Mouse (Mus musculus): Measurements from ENCODE around the gene Coa7. TPM values are rescaled to one million over a fixed set of nuclear protein-coding genes. Genes with fewer than 3 reads are reported as not detected.

Gene Coa7
- total and polyA plus RNA-seq, 2 experiments, result 11.7 to 19.3 TPM

DNA sequence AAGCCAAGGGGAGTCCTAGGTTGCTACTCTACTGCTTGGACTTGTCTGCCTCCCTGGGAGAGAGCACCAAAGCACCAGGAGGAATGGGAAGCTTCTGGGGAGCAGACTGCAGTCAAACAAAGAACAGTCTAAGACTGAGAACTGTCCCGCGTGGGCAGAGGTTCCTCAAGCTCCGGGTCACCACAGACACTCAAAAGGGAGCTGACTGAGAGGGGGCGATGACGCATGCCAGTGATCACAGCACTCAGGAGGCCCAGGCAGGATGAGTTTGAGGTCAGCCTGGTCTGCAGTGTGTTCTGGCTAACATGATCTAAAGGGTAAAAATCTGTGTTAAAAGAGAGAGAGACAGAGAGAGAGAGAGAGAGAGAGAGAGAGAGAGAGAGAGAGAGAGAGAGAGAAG is 13.9 kb upstream of the Coa7 start:
- no peak overlapping the region for H3K27ac ChIP-seq (replicated peaks; ENCODE audit: insufficient read depth, low read depth, low read length)
- no peak for TF ChIP-seq CTCF (IDR thresholded peaks at IDR 0.05; ENCODE audit: low read depth, low read length)
- WGBS, result 80% methylated on average over 5 of the region's 5 CpGs

DNA sequence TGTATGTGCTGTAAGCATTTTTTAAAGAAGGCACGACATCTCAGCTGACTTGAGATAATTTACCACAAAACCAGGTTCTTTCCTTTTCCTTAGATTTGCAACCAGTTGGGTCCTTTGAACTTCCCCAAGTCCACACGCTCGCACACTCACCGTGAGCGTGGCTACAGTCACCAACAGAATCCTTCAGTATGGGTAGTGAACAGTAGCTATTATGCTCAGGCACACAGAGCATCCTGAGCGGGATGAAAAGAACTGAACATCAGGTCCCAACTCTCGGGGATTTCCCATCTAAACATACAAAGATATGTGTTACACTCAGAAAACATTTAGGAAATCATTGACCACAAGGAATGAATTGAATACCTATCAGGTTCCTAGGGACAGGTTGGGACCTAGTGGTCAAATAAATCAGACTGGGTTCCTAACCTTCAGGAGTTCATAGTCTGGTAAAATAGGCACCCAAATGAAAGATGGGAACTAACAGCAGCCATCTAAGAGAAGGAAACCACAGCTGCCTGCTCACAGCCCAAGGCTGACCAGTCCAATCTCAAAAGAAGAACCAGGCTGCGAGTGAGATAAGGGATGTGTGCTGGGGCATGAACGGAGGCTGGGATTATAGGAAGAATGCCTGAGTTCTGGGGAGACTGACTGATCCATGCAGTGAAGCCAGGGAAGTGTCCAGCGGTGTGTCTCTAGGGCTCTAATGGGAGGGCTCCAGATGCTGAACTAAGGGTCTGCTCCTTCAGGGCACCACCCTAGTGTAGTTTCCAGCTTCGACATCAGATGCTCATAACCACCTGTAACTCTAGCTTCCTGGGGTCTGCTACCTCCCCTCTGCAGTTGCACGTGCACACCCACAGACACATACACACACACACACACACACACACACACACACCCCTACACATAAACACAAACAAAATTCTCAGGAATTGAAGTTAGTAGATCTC is 10.0 kb upstream of the Coa7 start:
- Histone ChIP-seq H3K27me3 (ENCODE audit: control insufficient read depth, insufficient read depth, low read length) (no peaks in the 10 kb centered on the region), H3K9ac (ENCODE audit: low read depth, low read length) (no peak overlapping the region), H3K4me1 (ENCODE audit: control insufficient read depth, insufficient read depth, low read length) (peaks cover 2% of the 10 kb centered on the region; the same call in 1 of the 2 replicates), H3K4me3 (ENCODE audit: insufficient read depth, low read depth, low read length) (no peak overlapping the region), H3K27ac (replicated peaks; ENCODE audit: insufficient read depth, low read depth, low read length) (no peak overlapping the region), H3K79me2 (ENCODE audit: control insufficient read depth, insufficient read depth, low read length) (no peaks in the 10 kb centered on the region), H3K36me3 (ENCODE audit: control insufficient read depth, insufficient read depth, low read length) (no peaks in the 10 kb centered on the region)
- TF ChIP-seq CTCF (IDR thresholded peaks at IDR 0.05; ENCODE audit: low read depth, low read length) (no peak), POLR2A (IDR thresholded peaks at IDR 0.05; ENCODE audit: extremely low read depth, insufficient read depth, low read length) (no peak)
- 65% methylated on average over 12 of the region's 12 CpGs for WGBS
- DNase-seq (ENCODE audit: extremely low read depth, low read depth, low spot score), result no peak

More for the DNA sequence above, 13.9 kb upstream of the Coa7 start:
- Histone ChIP-seq H3K27me3 (ENCODE audit: control insufficient read depth, insufficient read depth, low read length) (no peaks in the 10 kb centered on the region), H3K4me1 (ENCODE audit: control insufficient read depth, insufficient read depth, low read length) (no peaks in the 10 kb centered on the region; the same call in 1 of the 2 replicates), H3K9ac (ENCODE audit: low read depth, low read length) (no peak overlapping the region), H3K36me3 (ENCODE audit: control insufficient read depth, insufficient read depth, low read length) (no peaks in the 10 kb centered on the region), H3K4me3 (ENCODE audit: insufficient read depth, low read depth, low read length) (no peak overlapping the region), H3K79me2 (ENCODE audit: control insufficient read depth, insufficient read depth, low read length) (no peaks in the 10 kb centered on the region)
- no peak for DNase-seq (ENCODE audit: extremely low read depth, low read depth, low spot score)

DNA sequence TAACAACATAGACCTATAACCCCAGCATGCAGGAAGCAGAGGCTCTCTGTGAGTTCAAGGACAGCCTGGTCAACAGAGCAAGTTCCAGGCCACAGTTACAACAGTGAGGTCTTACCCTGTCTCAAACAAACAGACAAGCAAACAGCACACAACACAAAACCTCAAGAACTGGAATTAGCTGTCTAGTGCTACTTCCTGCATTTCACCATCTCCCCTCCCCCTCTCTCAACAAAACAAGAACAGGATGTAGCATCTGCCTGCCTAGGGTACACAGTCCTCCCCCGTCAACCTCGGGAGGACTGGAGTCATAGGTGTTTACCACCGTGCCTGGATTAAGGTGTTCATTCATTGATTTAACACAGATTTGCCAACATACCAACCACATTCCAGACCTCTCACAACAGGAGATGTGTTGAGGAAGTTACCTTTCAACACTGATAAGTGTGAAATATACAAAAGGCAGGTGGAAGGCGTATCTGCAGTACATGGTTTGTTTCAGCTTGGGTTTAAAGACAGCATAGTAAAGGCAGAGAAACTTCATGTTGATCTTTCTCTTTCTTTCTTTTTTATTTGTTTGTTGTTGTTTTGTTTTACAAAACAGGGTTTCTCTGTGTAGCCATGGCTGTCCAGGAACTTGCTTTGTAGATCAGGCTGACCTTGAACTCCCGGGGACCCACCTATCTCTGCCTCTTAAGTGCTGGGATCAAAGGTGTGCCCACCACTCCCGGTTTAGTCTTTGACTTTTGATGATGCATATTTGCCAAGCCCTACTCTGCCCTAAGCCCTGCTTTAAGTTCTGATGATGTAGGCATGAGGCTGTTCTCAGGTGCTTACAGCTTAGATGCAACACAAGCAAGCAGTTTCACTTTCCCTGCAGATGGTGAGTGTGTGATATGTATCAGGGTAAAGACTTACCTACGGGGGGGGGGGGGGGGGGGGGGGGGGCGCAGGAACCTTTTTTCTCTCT is 9.0 kb upstream of the Coa7 start:
- Histone ChIP-seq H3K79me2 (ENCODE audit: control insufficient read depth, insufficient read depth, low read length) (no peaks in the 10 kb centered on the region), H3K36me3 (ENCODE audit: control insufficient read depth, insufficient read depth, low read length) (no peaks in the 10 kb centered on the region), H3K4me3 (ENCODE audit: insufficient read depth, low read depth, low read length) (no peak overlapping the region), H3K4me1 (ENCODE audit: control insufficient read depth, insufficient read depth, low read length) (peaks cover 2% of the 10 kb centered on the region; the same call in 1 of the 2 replicates), H3K27me3 (ENCODE audit: control insufficient read depth, insufficient read depth, low read length) (no peaks in the 10 kb centered on the region), H3K9ac (ENCODE audit: low read depth, low read length) (no peak overlapping the region), H3K27ac (replicated peaks; ENCODE audit: insufficient read depth, low read depth, low read length) (no peak overlapping the region)
- WGBS, result 32% methylated on average over 8 of the region's 8 CpGs
- DNase-seq (ENCODE audit: extremely low read depth, low read depth, low spot score), result peak; percentile 59
- TF ChIP-seq CTCF (IDR thresholded peaks at IDR 0.05; ENCODE audit: low read depth, low read length) (no peak), POLR2A (IDR thresholded peaks at IDR 0.05; ENCODE audit: extremely low read depth, insufficient read depth, low read length) (no peak)

DNA sequence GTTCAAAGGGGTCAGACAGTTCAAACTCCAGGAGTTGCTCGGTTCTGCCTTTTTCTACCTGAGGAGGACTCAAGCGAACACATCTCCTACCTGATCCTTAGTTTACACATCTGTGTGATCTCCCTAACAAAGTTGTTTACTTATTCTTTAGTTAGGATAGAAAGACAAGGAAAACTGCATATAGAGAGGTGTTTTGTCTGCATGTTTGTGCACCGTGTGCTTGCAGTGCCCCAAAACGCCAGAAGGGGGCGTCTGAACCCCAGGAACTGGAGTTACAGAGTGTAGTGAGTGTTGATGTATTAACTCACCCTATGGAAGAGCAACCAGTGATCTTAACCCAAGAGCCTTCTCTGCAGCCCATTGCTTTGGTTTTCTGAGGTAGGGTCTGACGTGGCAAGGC is 8.2 kb upstream of the Coa7 start:
- no peak overlapping the region for H3K27ac ChIP-seq (replicated peaks; ENCODE audit: insufficient read depth, low read depth, low read length)
- no peak for DNase-seq (ENCODE audit: extremely low read depth, low read depth, low spot score)
- TF ChIP-seq CTCF (IDR thresholded peaks at IDR 0.05; ENCODE audit: low read depth, low read length), result peak; percentile 37; the same call in 1 of the 2 replicates
- no peak for TF ChIP-seq POLR2A (IDR thresholded peaks at IDR 0.05; ENCODE audit: extremely low read depth, insufficient read depth, low read length)
- no peak overlapping the region for H3K9ac ChIP-seq (ENCODE audit: low read depth, low read length)
- H3K4me1 ChIP-seq (ENCODE audit: control insufficient read depth, insufficient read depth, low read length), result peaks cover 2% of the 10 kb centered on the region; the same call in 1 of the 2 replicates
- no peaks in the 10 kb centered on the region for H3K79me2 ChIP-seq (ENCODE audit: control insufficient read depth, insufficient read depth, low read length)
- no peaks in the 10 kb centered on the region for H3K27me3 ChIP-seq (ENCODE audit: control insufficient read depth, insufficient read depth, low read length)
- H3K4me3 ChIP-seq (ENCODE audit: insufficient read depth, low read depth, low read length), result no peak overlapping the region
- no peaks in the 10 kb centered on the region for H3K36me3 ChIP-seq (ENCODE audit: control insufficient read depth, insufficient read depth, low read length)
- 75% methylated on average over 6 of the region's 6 CpGs for WGBS

DNA sequence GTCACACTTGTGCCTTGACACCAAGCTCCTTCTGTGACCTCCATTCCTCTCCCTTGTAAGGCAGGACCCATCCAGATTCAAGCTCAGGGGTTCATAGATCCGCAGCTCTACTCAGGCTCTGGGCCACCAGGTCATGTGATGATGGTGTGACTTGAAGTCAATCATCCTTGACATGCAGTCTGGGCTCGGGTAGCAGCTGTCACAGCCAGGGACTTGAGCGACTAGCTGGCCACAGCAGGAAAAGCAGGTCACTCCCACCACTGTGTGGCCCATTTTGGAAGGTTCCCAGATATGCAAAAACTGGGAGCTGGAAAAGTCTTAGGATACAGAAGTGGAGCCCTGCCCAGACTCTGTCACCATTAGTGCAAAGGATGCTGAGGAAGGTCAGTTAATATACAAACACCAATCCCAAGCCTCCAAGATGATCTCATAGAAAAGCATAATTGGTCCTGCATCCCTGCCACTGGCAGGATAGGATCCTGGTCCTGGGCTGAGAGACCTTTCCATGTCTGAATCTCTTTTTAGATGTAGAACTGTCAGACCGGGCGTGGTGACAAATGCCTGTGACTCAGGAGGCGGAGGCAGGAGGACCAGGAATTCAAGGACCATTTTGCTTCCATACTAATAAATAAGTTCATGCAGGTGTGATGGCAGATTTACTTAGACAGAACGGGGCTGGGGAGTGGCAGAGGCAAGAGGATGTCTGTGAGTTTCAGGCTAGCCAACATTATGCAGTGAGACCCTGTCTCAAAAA is 7.1 kb upstream of the Coa7 start:
- no peak for TF ChIP-seq POLR2A (IDR thresholded peaks at IDR 0.05; ENCODE audit: extremely low read depth, insufficient read depth, low read length)
- no peak for DNase-seq (ENCODE audit: extremely low read depth, low read depth, low spot score)
- no peak overlapping the region for H3K4me3 ChIP-seq (ENCODE audit: insufficient read depth, low read depth, low read length)
- 84% methylated on average over 7 of the region's 7 CpGs for WGBS
- H3K79me2 ChIP-seq (ENCODE audit: control insufficient read depth, insufficient read depth, low read length), result no peaks in the 10 kb centered on the region
- peaks cover 2% of the 10 kb centered on the region; the same call in 1 of the 2 replicates for H3K4me1 ChIP-seq (ENCODE audit: control insufficient read depth, insufficient read depth, low read length)
- H3K9ac ChIP-seq (ENCODE audit: low read depth, low read length), result no peak overlapping the region
- no peak overlapping the region for H3K27ac ChIP-seq (replicated peaks; ENCODE audit: insufficient read depth, low read depth, low read length)
- no peaks in the 10 kb centered on the region for H3K36me3 ChIP-seq (ENCODE audit: control insufficient read depth, insufficient read depth, low read length)
- H3K27me3 ChIP-seq (ENCODE audit: control insufficient read depth, insufficient read depth, low read length), result no peaks in the 10 kb centered on the region

All from liver, adult 2 months (tissue).